Mouse (Mus musculus) CD4-positive, CD25-positive, alpha-beta regulatory T cell (primary cell): Measurements from ENCODE around the gene Slc36a3. TPM values are rescaled to one million over a fixed set of nuclear protein-coding genes. Genes with fewer than 3 reads are reported as not detected.

Source experiments
- polyA plus RNA-seq: library from polyadenylated mRNA; unstranded; fragments of 100-300 nt; shearing (Covaris generic); gene quantifications from one replicate; pipeline ENCODE4 v1.2.1, GENCODE M21; 2017

The Slc36a3 gene
- polyA plus RNA-seq, result 0.69 TPM

DNA sequence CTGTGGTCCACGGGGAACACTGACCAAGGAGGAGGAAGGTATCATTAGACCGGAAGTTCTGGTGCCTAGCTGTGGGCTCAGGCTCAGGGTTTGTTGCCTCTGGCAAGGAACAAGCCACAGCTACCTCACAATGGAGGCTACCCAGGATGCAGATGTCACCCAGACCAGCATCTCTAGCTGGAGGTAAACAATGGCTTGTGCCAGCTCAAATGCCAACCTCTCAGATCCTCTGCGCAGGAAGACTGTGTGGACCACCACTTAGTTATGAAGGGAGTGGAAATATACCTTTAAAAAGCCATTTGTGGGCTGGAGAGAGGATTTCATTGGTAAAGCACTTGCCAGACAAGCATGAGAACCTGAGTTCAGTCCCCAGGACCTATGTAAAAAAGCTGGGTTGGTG, at the start of gene Slc36a3:
Gene Slc36a3, minus strand, starts transcription at position 101 of the 400 bp plus-strand sequence.

DNA sequence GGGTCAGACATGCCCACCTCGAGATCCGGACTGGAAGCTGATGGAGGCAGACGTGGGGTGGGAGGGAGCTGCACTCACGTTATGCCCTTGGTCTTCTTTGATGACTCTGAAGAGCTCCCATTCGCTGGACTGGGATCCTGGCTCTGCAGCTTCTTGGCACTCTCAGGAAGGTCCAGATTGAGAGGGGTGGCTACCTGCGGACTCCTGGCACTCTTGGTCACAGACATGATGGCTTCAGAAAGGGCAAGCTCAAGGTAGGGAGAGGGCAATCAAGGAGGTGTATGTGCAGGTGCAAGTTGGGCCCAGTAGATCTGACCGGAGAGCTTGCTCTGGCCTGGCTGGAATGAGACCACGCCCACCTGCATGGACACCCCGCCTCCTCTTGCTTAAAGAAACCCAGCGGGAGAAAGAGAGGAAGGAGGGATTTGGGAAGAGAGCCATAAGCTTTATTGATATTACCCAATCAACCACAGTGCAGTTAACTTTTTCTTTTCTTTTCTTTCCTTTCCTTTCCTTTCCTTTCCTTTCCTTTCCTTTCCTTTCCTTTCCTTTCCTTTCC, 33.3 kb upstream of the Slc36a3 start, which contains the start of gene Slc36a2:
Gene Slc36a2, minus strand, starts transcription at position 345 of the 559 bp plus-strand sequence.

DNA sequence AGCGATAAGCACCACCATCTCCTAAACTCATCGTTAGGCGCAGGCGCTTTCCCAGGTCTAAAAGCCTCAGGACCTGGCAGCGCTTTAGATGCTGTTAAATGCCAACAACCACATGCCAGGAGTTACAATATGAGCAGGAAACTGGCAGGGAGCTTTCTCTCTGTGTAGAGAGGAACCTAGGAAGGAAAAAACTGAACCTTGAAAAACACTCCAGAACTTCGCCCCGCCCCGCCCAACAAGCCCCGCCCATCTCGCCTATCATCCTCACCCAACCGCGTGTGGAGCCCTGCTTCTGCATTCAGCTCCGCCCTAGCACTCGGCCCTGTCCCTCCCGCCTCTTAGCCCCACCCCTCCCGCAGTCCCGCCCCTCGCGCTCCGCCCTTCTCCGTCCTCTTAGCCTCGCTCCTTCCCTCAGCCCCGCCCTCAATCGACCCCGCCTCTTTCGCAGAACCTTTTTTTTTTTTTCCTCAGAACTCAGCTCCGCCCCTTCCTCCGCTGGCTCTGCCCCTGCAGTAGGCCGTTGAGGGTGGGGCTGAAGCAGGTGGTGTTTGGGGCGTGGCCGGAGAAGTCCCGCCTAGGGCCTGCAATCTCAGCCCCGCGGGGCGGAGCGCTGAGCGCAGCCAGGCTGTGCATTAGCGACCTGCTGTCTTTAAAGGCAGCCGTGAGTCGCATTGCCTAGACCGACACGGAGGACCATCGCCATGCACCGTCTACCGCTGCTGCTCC, 53.9 kb downstream of the Slc36a3 start, which contains the start of gene Gm2a:
Gene Gm2a, plus strand, starts transcription at position 653 of the 726 bp plus-strand sequence.

DNA sequence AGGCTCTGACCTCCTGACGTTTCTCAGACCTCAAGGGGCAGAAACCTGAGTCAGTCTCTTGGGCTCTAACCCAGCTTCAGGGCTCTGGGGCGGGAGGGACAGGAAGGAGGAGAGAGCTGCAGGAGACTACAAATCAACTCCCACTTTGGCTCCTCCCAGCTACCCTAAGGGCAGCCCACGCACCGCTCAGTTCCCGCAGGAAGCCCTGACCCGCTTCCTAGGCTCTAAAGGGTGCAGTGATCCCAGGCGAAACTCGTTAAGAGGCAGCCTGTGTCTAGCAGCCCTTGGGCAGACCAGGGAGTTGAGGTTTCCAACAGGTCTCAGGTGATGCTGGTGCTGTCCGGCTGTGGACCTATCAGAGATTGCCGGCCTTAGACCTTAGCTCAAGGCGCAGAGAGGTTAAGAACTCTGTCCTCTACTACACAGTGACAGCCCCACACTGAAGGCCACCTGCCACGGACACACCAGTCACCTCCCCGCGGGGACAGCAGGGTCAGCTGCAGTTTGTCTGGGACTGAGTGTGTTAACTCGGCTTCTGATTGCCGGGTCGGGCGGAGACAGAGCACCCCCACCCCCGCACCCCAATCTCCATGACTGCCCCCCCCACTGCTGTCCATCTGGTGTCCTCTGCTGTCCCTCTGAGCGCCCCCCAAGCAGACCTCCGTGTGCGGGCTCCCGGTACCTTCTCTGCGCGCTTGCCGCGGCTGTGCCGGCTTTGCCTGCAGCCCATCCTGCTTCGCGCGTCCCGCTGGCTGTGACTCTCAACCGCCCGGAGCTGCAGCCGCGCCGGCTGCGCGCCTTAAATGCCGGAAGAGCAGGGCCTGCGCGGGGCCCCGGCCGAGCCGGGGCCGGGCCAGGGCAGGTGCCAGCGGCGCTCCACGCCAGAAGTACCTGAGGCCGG, 73.9 kb downstream of the Slc36a3 start, which contains the start of gene Ccdc69:
Gene Ccdc69, minus strand, starts transcription at position 801 of the 901 bp plus-strand sequence.

Other genes starting within 250 kb of the Slc36a3 start
- 1.1 TPM for gene Gpx3, start 249.3 kb downstream of the Slc36a3 start, polyA plus RNA-seq
- 164 TPM for gene Tnip1, start 188.8 kb downstream of the Slc36a3 start, polyA plus RNA-seq
- gene Anxa6, start 118.3 kb downstream of the Slc36a3 start, polyA plus RNA-seq, result 473 TPM
- 60.0 TPM for gene Ccdc69, start 73.6 kb downstream of the Slc36a3 start, polyA plus RNA-seq
- 107 TPM for gene Gm2a, start 53.6 kb downstream of the Slc36a3 start, polyA plus RNA-seq
- gene Slc36a2, start 33.4 kb upstream of the Slc36a3 start, polyA plus RNA-seq, result not detected
- gene Slc36a1, start 52.6 kb upstream of the Slc36a3 start, polyA plus RNA-seq, result 2.3 TPM
- gene Fat2, start 184.9 kb upstream of the Slc36a3 start, polyA plus RNA-seq, result 0.01 TPM